Comparison of ENCODE assay signal across 8 mouse cellular contexts in the genomic region with DNA sequence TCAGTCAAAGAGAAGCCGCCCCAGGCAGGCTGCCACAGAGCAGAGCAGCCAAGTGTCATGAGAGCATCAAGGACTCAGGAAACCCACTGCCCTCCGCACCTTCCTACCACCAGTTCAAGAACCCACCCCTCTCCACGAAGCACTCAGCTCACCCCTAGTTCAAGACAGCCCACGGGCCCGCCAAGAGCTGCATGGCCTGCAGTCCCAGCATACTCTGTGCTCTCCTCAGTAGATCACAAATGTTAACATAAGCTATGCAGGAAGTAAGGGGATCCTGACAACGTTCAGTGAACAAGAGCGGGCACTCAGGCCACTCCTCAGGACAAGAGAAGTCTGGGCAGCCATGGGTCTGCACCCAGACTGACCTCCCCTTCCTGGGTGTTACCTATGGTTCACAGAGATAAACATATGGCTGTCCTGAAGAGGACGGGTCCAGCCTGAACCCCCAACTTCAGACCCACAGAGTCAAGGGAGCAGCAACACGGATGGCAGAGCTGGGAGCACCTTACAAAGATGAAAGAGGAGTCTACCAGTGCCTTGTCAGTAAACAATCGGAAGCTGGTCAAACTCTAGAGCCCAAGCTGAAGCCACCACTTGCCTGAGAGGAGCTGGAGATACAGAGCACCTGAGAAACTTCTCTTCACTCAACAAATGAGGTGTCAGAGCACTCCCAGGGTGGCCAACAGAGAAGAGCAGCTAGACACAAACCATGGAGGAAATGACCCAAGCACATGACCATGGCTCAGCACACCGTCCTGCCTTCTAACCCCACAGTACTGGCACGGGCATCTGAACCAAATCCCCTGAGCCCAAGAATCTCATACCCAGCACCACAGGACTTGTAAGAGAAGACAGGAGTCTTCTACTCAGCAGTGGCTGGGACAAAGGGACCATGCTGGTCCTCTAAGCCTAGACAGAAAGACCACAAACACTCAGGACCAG. TPM values are rescaled to one million over a fixed set of nuclear protein-coding genes. Genes with fewer than 3 reads are reported as not detected.
A peak's percentile ranks its signal among the peaks of the same experiment; 100 is the strongest.
DNase-seq lines count a peak whose midpoint lies in the region; ATAC-seq and TF ChIP-seq lines count a peak whose summit lies in the region.

No protein-coding gene starts in this region.

- H3K4me3 ChIP-seq in gastrocnemius, adult 2 months, result peak overlapping the region; percentile 94
- H3K4me3 ChIP-seq in forebrain, embryonic 15.5 days, result peak overlapping the region; percentile 93
- H3K4me3 ChIP-seq in liver, embryonic 16.5 days (ENCODE audit: low read depth, low read length), result peak overlapping the region; percentile 68

- TF ChIP-seq CTCF in gastrocnemius, adult 2 months (IDR thresholded peaks at IDR 0.05), result no peak

- no peak for ATAC-seq in forebrain, embryonic 15.5 days (replicated peaks)
- no peak for ATAC-seq in liver, embryonic 16.5 days (ENCODE audit: low read depth)

- H3K4me1 ChIP-seq in forebrain, embryonic 15.5 days, result peaks cover 75% of the 10 kb centered on the region
- peaks cover 66% of the 10 kb centered on the region for H3K4me1 ChIP-seq in liver, embryonic 16.5 days (ENCODE audit: control insufficient read depth, low read depth, low read length)

- 68% methylated on average over 12 of the region's 12 CpGs for WGBS in forebrain, embryonic 15.5 days
- WGBS in liver, embryonic 16.5 days (ENCODE audit: insufficient replicate concordance), result 32% methylated on average over 12 of the region's 12 CpGs

- no peaks in the 10 kb centered on the region for H3K36me3 ChIP-seq in forebrain, embryonic 15.5 days
- H3K36me3 ChIP-seq in liver, embryonic 16.5 days (ENCODE audit: control insufficient read depth, insufficient read depth), result no peaks in the 10 kb centered on the region

- DNase-seq in gastrocnemius, adult 2 months, result no peak
- no peak for DNase-seq in gastrocnemius, postnatal 25 days
- peak; percentile 47 for DNase-seq in 416B (ENCODE audit: low read depth)
- no peak for DNase-seq in thymus, postnatal 10 days (ENCODE audit: low spot score in 2 of 2)
- DNase-seq in retina, embryonic 14.5 days (ENCODE audit: low spot score), result no peak
- no peak for DNase-seq in adrenal gland, postnatal 36 days

- no peaks in the 10 kb centered on the region for H3K27me3 ChIP-seq in forebrain, embryonic 15.5 days
- H3K27me3 ChIP-seq in liver, embryonic 16.5 days (ENCODE audit: control insufficient read depth, insufficient read depth, low read depth, low read length), result peaks cover 20% of the 10 kb centered on the region

- peak overlapping the region; percentile 74 for H3K4me2 ChIP-seq in forebrain, embryonic 15.5 days (replicated peaks)
- H3K4me2 ChIP-seq in liver, embryonic 16.5 days (ENCODE audit: low read depth, low read length), result peak overlapping the region; percentile 75

- H3K9ac ChIP-seq in forebrain, embryonic 15.5 days (replicated peaks), result peak overlapping the region; percentile 94
- no peak overlapping the region for H3K9ac ChIP-seq in liver, embryonic 16.5 days (ENCODE audit: low read depth, low read length)

- H3K9me3 ChIP-seq in forebrain, embryonic 15.5 days, result no peaks in the 10 kb centered on the region
- no peaks in the 10 kb centered on the region for H3K9me3 ChIP-seq in liver, embryonic 16.5 days (replicated peaks; ENCODE audit: control insufficient read depth, low read length)

- intact Hi-C loops in gastrocnemius, adult 2 months (cut with DNase I), result loop anchor here (2.0 to 5.0 kb wide), 3 partner anchors 29 to 72 kb away; a partner anchor contains a TSS

- peak overlapping the region; percentile 86 for H3K27ac ChIP-seq in gastrocnemius, adult 2 months
- peak overlapping the region; percentile 25; the same call in 1 of the 2 replicates for H3K27ac ChIP-seq in forebrain, embryonic 15.5 days (replicated peaks)
- H3K27ac ChIP-seq in liver, embryonic 16.5 days (ENCODE audit: low read length), result no peak overlapping the region

RNA-seq across cellular contexts. Expression of a gene that starts 2.9 kb away (rescaled TPM):
- 10 to 100 TPM; 28.5 to 35.6 TPM for total RNA-seq in gastrocnemius, adult 2 months (2021)
- total RNA-seq in gastrocnemius, postnatal 25 days (2021), result 10 to 100 TPM; 31.3 to 34.7 TPM
- polyA plus RNA-seq in forebrain, embryonic 15.5 days (2015; fragmentation: Nextera tagmentation; extraction: Ambion mirVana), result 14.3 TPM in 2 replicates
- polyA plus RNA-seq in liver, embryonic 16.5 days (2015; fragmentation: Nextera tagmentation; extraction: Ambion mirVana), result 2.4 and 2.5 TPM in 2 replicates
- total RNA-seq in adrenal gland, postnatal 36 days (2021), result 10 to 100 TPM; 55.5 to 88.7 TPM

RNA-seq across cellular contexts. Expression of a gene that starts 30.1 kb away (rescaled TPM):
- total RNA-seq in gastrocnemius, adult 2 months (2021), result 1 to 10 TPM; 4.6 to 6.1 TPM
- total RNA-seq in gastrocnemius, postnatal 25 days (2021), result 1 to 10 TPM; 5.3 to 8.2 TPM
- 88.2 and 89.3 TPM in 2 replicates for polyA plus RNA-seq in forebrain, embryonic 15.5 days (2015; fragmentation: Nextera tagmentation; extraction: Ambion mirVana)
- polyA plus RNA-seq in liver, embryonic 16.5 days (2015; fragmentation: Nextera tagmentation; extraction: Ambion mirVana), result 17.1 and 18.6 TPM in 2 replicates
- 10 to 100 TPM; 49.6 to 51.8 TPM for total RNA-seq in adrenal gland, postnatal 36 days (2021)

Comparison
In these comparisons a context has a peak if more than half of its experiments do, and no peak if none do; other contexts are left out.
1. RNA of a gene that starts 30.1 kb away (total RNA-seq): 49.6 to 51.8 TPM in adrenal gland, postnatal 36 days; 5.3 to 8.2 TPM in gastrocnemius, postnatal 25 days and 4.6 to 6.1 TPM in gastrocnemius, adult 2 months; every median in the first group is over 4 times any median in the second.
2. Peak in every context shown above with its lines, with median percentiles within 50 percentile points of each other: H3K4me3 ChIP-seq.